Mouse (Mus musculus): ENCODE measurements around the gene Tmco4. TPM values are rescaled to one million over a fixed set of nuclear protein-coding genes. Genes with fewer than 3 reads are reported as not detected.
A peak's percentile ranks its signal among the peaks of the same experiment; 100 is the strongest.

Tmco4 gene
- polyA plus RNA-seq, 1 experiment from 2014 or later: 1.3 TPM

- Histone ChIP-seq H3K9me3 (ENCODE audit: control insufficient read depth, low read length) (no peaks in the 10 kb centered on the region), H3K27ac (ENCODE audit: low read depth, low read length) (no peak overlapping the region), H3K4me2 (replicated peaks; ENCODE audit: low read depth, low read length) (no peak overlapping the region), H3K36me3 (ENCODE audit: control insufficient read depth, insufficient read depth, low read length) (no peaks in the 10 kb centered on the region), H3K27me3 (ENCODE audit: control insufficient read depth, insufficient read depth, low read length) (no peaks in the 10 kb centered on the region), H3K9ac (ENCODE audit: low read depth, low read length) (no peak overlapping the region), H3K4me3 (ENCODE audit: low read depth, low read length) (no peak overlapping the region), H3K4me1 (replicated peaks; ENCODE audit: control insufficient read depth, insufficient read depth, low read length) (no peaks in the 10 kb centered on the region)
- no peak for ATAC-seq (ENCODE audit: low FRiP score)
- WGBS: 83% methylated on average over 7 of the region's 7 CpGs
- no peak for DNase-seq (ENCODE audit: low spot score)
Measured at GRCm38 (mm10) chr4:139052796-139053195, 80.1 kb downstream of the Tmco4 start.

- H3K4me1 ChIP-seq (replicated peaks; ENCODE audit: control insufficient read depth, insufficient read depth, low read length): no peaks in the 10 kb centered on the region
- no peaks in the 10 kb centered on the region for H3K9me3 ChIP-seq (ENCODE audit: control insufficient read depth, low read length)
- ATAC-seq (ENCODE audit: low FRiP score) (no peak), DNase-seq (ENCODE audit: low spot score) (no peak)
- WGBS: 31% methylated on average over 5 of the region's 5 CpGs
- H3K27me3 ChIP-seq (ENCODE audit: control insufficient read depth, insufficient read depth, low read length): no peaks in the 10 kb centered on the region
- no peak overlapping the region for H3K4me3 ChIP-seq (ENCODE audit: low read depth, low read length)
- H3K27ac ChIP-seq (ENCODE audit: low read depth, low read length): no peak overlapping the region
- H3K9ac ChIP-seq (ENCODE audit: low read depth, low read length): no peak overlapping the region
- H3K36me3 ChIP-seq (ENCODE audit: control insufficient read depth, insufficient read depth, low read length): no peaks in the 10 kb centered on the region
- H3K4me2 ChIP-seq (replicated peaks; ENCODE audit: low read depth, low read length): no peak overlapping the region
Measured at GRCm38 (mm10) chr4:139053391-139053790, 80.7 kb downstream of the Tmco4 start.

- Histone ChIP-seq H3K27me3 (ENCODE audit: control insufficient read depth, insufficient read depth, low read length) (no peaks in the 10 kb centered on the region), H3K27ac (ENCODE audit: low read depth, low read length) (no peak overlapping the region), H3K9ac (ENCODE audit: low read depth, low read length) (no peak overlapping the region), H3K4me3 (ENCODE audit: low read depth, low read length) (no peak overlapping the region), H3K4me1 (replicated peaks; ENCODE audit: control insufficient read depth, insufficient read depth, low read length) (no peaks in the 10 kb centered on the region), H3K9me3 (ENCODE audit: control insufficient read depth, low read length) (no peaks in the 10 kb centered on the region), H3K4me2 (replicated peaks; ENCODE audit: low read depth, low read length) (no peak overlapping the region), H3K36me3 (ENCODE audit: control insufficient read depth, insufficient read depth, low read length) (no peaks in the 10 kb centered on the region)
- ATAC-seq (ENCODE audit: low FRiP score) (peak; percentile 35; the same call in 1 of the 2 replicates), DNase-seq (ENCODE audit: low spot score) (peak; percentile 11)
- WGBS: 52% methylated on average over 9 of the region's 9 CpGs
Measured at GRCm38 (mm10) chr4:139054300-139054923, 81.7 kb downstream of the Tmco4 start.

DNA sequence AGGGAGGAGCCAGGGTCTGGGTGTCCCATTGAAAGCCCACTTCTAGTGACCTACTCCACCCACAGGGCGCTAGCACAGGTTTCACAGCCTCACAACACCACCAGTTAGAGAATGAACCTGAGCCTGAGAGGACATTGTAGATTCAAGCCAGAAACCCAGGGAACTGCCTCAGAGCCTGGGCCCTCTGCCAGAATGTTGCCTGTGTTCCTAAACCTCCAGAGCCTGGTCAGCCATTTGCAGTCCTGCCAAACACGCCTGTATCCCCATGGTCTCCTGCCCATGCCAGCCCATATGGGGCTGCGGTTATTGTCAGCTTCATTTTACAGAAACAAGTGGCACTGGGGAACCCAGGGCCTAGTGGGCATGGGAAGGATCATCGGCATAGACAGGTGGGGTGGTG lies 82.6 kb downstream of the Tmco4 start:
- no peak for ATAC-seq (ENCODE audit: low FRiP score)
- no peak overlapping the region for H3K4me3 ChIP-seq (ENCODE audit: low read depth, low read length)
- DNase-seq (ENCODE audit: low spot score): no peak
- H3K36me3 ChIP-seq (ENCODE audit: control insufficient read depth, insufficient read depth, low read length): no peaks in the 10 kb centered on the region
- no peak overlapping the region for H3K9ac ChIP-seq (ENCODE audit: low read depth, low read length)
- no peaks in the 10 kb centered on the region for H3K4me1 ChIP-seq (replicated peaks; ENCODE audit: control insufficient read depth, insufficient read depth, low read length)
- H3K9me3 ChIP-seq (ENCODE audit: control insufficient read depth, low read length): no peaks in the 10 kb centered on the region
- no peak overlapping the region for H3K4me2 ChIP-seq (replicated peaks; ENCODE audit: low read depth, low read length)
- no peaks in the 10 kb centered on the region for H3K27me3 ChIP-seq (ENCODE audit: control insufficient read depth, insufficient read depth, low read length)
- H3K27ac ChIP-seq (ENCODE audit: low read depth, low read length): no peak overlapping the region
- WGBS: 89% methylated on average over 4 of the region's 4 CpGs

- H3K4me3 ChIP-seq (ENCODE audit: low read depth, low read length): no peak overlapping the region
- ATAC-seq (ENCODE audit: low FRiP score) (no peak), DNase-seq (ENCODE audit: low spot score) (no peak)
- no peak overlapping the region for H3K4me2 ChIP-seq (replicated peaks; ENCODE audit: low read depth, low read length)
- no peak overlapping the region for H3K27ac ChIP-seq (ENCODE audit: low read depth, low read length)
- H3K4me1 ChIP-seq (replicated peaks; ENCODE audit: control insufficient read depth, insufficient read depth, low read length): no peaks in the 10 kb centered on the region
- no peaks in the 10 kb centered on the region for H3K9me3 ChIP-seq (ENCODE audit: control insufficient read depth, low read length)
- WGBS: 78% methylated on average over 3 of the region's 3 CpGs
- H3K27me3 ChIP-seq (ENCODE audit: control insufficient read depth, insufficient read depth, low read length): no peaks in the 10 kb centered on the region
- no peaks in the 10 kb centered on the region for H3K36me3 ChIP-seq (ENCODE audit: control insufficient read depth, insufficient read depth, low read length)
- H3K9ac ChIP-seq (ENCODE audit: low read depth, low read length): no peak overlapping the region
Measured at GRCm38 (mm10) chr4:139055744-139056143, 83.1 kb downstream of the Tmco4 start.

- no peaks in the 10 kb centered on the region for H3K9me3 ChIP-seq (ENCODE audit: control insufficient read depth, low read length)
- ATAC-seq (ENCODE audit: low FRiP score) (no peak), DNase-seq (ENCODE audit: low spot score) (no peak)
- H3K4me2 ChIP-seq (replicated peaks; ENCODE audit: low read depth, low read length): no peak overlapping the region
- no peaks in the 10 kb centered on the region for H3K4me1 ChIP-seq (replicated peaks; ENCODE audit: control insufficient read depth, insufficient read depth, low read length)
- 76% methylated on average over 5 of the region's 5 CpGs for WGBS
- H3K36me3 ChIP-seq (ENCODE audit: control insufficient read depth, insufficient read depth, low read length): no peaks in the 10 kb centered on the region
- H3K27me3 ChIP-seq (ENCODE audit: control insufficient read depth, insufficient read depth, low read length): no peaks in the 10 kb centered on the region
- no peak overlapping the region for H3K4me3 ChIP-seq (ENCODE audit: low read depth, low read length)
- H3K27ac ChIP-seq (ENCODE audit: low read depth, low read length): no peak overlapping the region
- no peak overlapping the region for H3K9ac ChIP-seq (ENCODE audit: low read depth, low read length)
Measured at GRCm38 (mm10) chr4:139057291-139057690, 84.6 kb downstream of the Tmco4 start.

GRCm38 (mm10) chr4:139058029-139058428 lies 85.3 kb downstream of the Tmco4 start:
- WGBS: 87% methylated on average over 5 of the region's 5 CpGs
- H3K4me1 ChIP-seq (replicated peaks; ENCODE audit: control insufficient read depth, insufficient read depth, low read length): no peaks in the 10 kb centered on the region

DNA sequence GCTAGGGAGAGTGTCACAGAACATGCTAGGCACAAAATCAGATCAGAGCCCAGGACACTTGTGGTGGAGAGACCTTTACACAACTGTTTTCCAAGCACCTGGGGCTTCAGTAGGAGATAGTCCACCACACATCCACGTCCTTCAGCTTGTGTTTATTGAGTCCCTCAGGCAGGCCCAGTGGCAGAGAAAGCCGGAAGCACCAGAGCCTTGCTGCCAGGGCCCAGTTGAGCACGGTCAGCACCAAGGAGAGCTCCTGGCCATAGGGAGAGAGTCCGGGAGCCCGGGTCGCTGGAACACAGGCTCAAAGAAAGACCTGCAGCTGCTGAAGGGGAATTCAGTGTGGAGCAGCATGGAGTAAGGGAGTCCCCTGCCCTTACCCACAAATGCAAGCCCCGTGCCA lies 86.9 kb downstream of the Tmco4 start:
- DNase-seq (ENCODE audit: low spot score) (peak; percentile 70), ATAC-seq (ENCODE audit: low FRiP score) (no peak)
- Histone ChIP-seq H3K9ac (ENCODE audit: low read depth, low read length) (no peak overlapping the region), H3K9me3 (ENCODE audit: control insufficient read depth, low read length) (no peaks in the 10 kb centered on the region), H3K36me3 (ENCODE audit: control insufficient read depth, insufficient read depth, low read length) (no peaks in the 10 kb centered on the region), H3K27me3 (ENCODE audit: control insufficient read depth, insufficient read depth, low read length) (no peaks in the 10 kb centered on the region), H3K4me3 (ENCODE audit: low read depth, low read length) (no peak overlapping the region), H3K4me2 (replicated peaks; ENCODE audit: low read depth, low read length) (no peak overlapping the region), H3K4me1 (replicated peaks; ENCODE audit: control insufficient read depth, insufficient read depth, low read length) (no peaks in the 10 kb centered on the region), H3K27ac (ENCODE audit: low read depth, low read length) (no peak overlapping the region)
- WGBS: 12% methylated on average over 7 of the region's 7 CpGs

More at GRCm38 (mm10) chr4:139058029-139058428, 85.3 kb downstream of the Tmco4 start:
- no peak for ATAC-seq (ENCODE audit: low FRiP score)
- no peaks in the 10 kb centered on the region for H3K27me3 ChIP-seq (ENCODE audit: control insufficient read depth, insufficient read depth, low read length)
- no peak for DNase-seq (ENCODE audit: low spot score)
- no peak overlapping the region for H3K9ac ChIP-seq (ENCODE audit: low read depth, low read length)
- H3K9me3 ChIP-seq (ENCODE audit: control insufficient read depth, low read length): no peaks in the 10 kb centered on the region
- no peaks in the 10 kb centered on the region for H3K36me3 ChIP-seq (ENCODE audit: control insufficient read depth, insufficient read depth, low read length)
- H3K4me3 ChIP-seq (ENCODE audit: low read depth, low read length): no peak overlapping the region
- no peak overlapping the region for H3K4me2 ChIP-seq (replicated peaks; ENCODE audit: low read depth, low read length)
- no peak overlapping the region for H3K27ac ChIP-seq (ENCODE audit: low read depth, low read length)

DNA sequence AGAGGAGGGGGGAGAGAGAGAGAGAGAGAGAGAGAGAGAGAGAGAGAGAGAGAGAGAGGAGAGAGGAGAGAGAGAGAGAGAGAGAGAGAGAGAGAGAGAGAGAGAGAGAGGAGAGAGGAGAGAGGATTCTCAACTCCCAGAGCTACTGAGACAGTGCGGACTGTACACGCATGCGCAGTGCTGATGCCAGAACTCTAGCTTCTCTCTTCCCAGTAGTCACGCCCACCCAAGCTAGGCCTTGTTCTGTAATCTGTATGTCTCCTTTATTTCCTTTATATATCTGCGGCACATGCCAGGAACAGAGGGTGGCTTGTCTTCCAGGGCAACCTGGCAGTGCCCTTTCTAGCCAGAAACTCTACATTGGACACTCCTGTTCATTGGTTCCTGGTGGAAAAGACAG lies 92.1 kb downstream of the Tmco4 start:
- Histone ChIP-seq H3K4me2 (replicated peaks; ENCODE audit: low read depth, low read length) (no peak overlapping the region), H3K27me3 (ENCODE audit: control insufficient read depth, insufficient read depth, low read length) (no peaks in the 10 kb centered on the region), H3K4me1 (replicated peaks; ENCODE audit: control insufficient read depth, insufficient read depth, low read length) (no peaks in the 10 kb centered on the region), H3K27ac (ENCODE audit: low read depth, low read length) (no peak overlapping the region), H3K9me3 (ENCODE audit: control insufficient read depth, low read length) (no peaks in the 10 kb centered on the region), H3K9ac (ENCODE audit: low read depth, low read length) (no peak overlapping the region), H3K36me3 (ENCODE audit: control insufficient read depth, insufficient read depth, low read length) (no peaks in the 10 kb centered on the region), H3K4me3 (ENCODE audit: low read depth, low read length) (no peak overlapping the region)
- ATAC-seq (ENCODE audit: low FRiP score) (no peak), DNase-seq (ENCODE audit: low spot score) (no peak)
- WGBS: 95% methylated on average over 5 of the region's 5 CpGs

Data from hindbrain, embryonic 11.5 days (tissue).